Mouse (Mus musculus): ENCODE data around the gene Nol10. TPM values are rescaled to one million over a fixed set of nuclear protein-coding genes. Genes with fewer than 3 reads are reported as not detected.

Nol10 gene
- polyA plus RNA-seq, 2 experiments = 17.3 to 18.0 TPM

DNA sequence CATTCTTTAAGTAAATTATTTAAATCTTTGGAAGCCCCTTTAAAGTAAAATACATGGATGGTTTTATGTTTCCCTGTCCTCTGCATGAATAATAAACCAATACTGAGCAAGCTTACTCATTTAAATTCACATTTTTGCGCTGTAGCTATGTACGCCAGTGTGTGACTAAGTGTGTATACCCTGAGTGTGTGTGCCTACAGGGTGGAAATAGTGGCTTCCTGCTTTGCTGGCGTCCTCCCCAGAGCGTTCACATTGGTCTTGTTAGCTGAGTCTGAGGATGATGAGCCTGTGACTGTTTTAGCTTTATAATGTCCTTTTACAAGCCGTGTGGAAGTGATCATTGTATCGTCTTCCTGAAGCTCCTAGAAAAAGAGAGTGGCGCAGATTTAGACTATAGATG is 60.1 kb downstream of the Nol10 start:
- Histone ChIP-seq H3K36me3 (ENCODE audit: control insufficient read depth, insufficient read depth, low read length) (peaks cover 35% of the 10 kb centered on the region), H3K4me1 (ENCODE audit: control insufficient read depth, insufficient read depth, low read length) (no peaks in the 10 kb centered on the region), H3K9ac (ENCODE audit: low read depth, low read length, severe bottlenecking) (no peak overlapping the region), H3K27me3 (ENCODE audit: control insufficient read depth, insufficient read depth, low read length) (no peaks in the 10 kb centered on the region), H3K4me3 (replicated peaks; ENCODE audit: low read length) (no peak overlapping the region), H3K27ac (replicated peaks; ENCODE audit: low read depth, low read length) (no peak overlapping the region), H3K4me2 (replicated peaks; ENCODE audit: low read depth, low read length, severe bottlenecking) (no peak overlapping the region), H3K9me3 (ENCODE audit: control insufficient read depth, low read length) (no peaks in the 10 kb centered on the region)
- WGBS = 87% methylated on average over 7 of the region's 7 CpGs
- no peak for DNase-seq (ENCODE audit: low spot score)
- ATAC-seq (ENCODE audit: low FRiP score, low read depth) = no peak
- no peak for TF ChIP-seq POLR2A (IDR thresholded peaks at IDR 0.05; ENCODE audit: borderline replicate concordance, extremely low read depth, insufficient read depth, insufficient read length)

GRCm38 (mm10) chr12:17411242-17411641 is 63.0 kb downstream of the Nol10 start:
- WGBS = 76% methylated on average over 2 of the region's 2 CpGs
- Histone ChIP-seq H3K4me2 (replicated peaks; ENCODE audit: low read depth, low read length, severe bottlenecking) (no peak overlapping the region), H3K36me3 (ENCODE audit: control insufficient read depth, insufficient read depth, low read length) (peaks cover 28% of the 10 kb centered on the region), H3K27ac (replicated peaks; ENCODE audit: low read depth, low read length) (no peak overlapping the region), H3K27me3 (ENCODE audit: control insufficient read depth, insufficient read depth, low read length) (no peaks in the 10 kb centered on the region), H3K9me3 (ENCODE audit: control insufficient read depth, low read length) (no peaks in the 10 kb centered on the region), H3K4me3 (replicated peaks; ENCODE audit: low read length) (no peak overlapping the region), H3K4me1 (ENCODE audit: control insufficient read depth, insufficient read depth, low read length) (no peaks in the 10 kb centered on the region), H3K9ac (ENCODE audit: low read depth, low read length, severe bottlenecking) (no peak overlapping the region)
- no peak for TF ChIP-seq POLR2A (IDR thresholded peaks at IDR 0.05; ENCODE audit: borderline replicate concordance, extremely low read depth, insufficient read depth, insufficient read length)
- DNase-seq (ENCODE audit: low spot score) (no peak), ATAC-seq (ENCODE audit: low FRiP score, low read depth) (no peak)

- Histone ChIP-seq H3K4me2 (replicated peaks; ENCODE audit: low read depth, low read length, severe bottlenecking) (no peak overlapping the region), H3K4me1 (ENCODE audit: control insufficient read depth, insufficient read depth, low read length) (no peaks in the 10 kb centered on the region), H3K36me3 (ENCODE audit: control insufficient read depth, insufficient read depth, low read length) (peaks cover 30% of the 10 kb centered on the region), H3K27ac (replicated peaks; ENCODE audit: low read depth, low read length) (no peak overlapping the region), H3K4me3 (replicated peaks; ENCODE audit: low read length) (no peak overlapping the region), H3K9ac (ENCODE audit: low read depth, low read length, severe bottlenecking) (no peak overlapping the region), H3K9me3 (ENCODE audit: control insufficient read depth, low read length) (no peaks in the 10 kb centered on the region), H3K27me3 (ENCODE audit: control insufficient read depth, insufficient read depth, low read length) (no peaks in the 10 kb centered on the region)
- DNase-seq (ENCODE audit: low spot score) (no peak), ATAC-seq (ENCODE audit: low FRiP score, low read depth) (no peak)
- WGBS = 57% methylated on average over 12 of the region's 12 CpGs
- TF ChIP-seq POLR2A (IDR thresholded peaks at IDR 0.05; ENCODE audit: borderline replicate concordance, extremely low read depth, insufficient read depth, insufficient read length) = no peak
Observed at GRCm38 (mm10) chr12:17411797-17412526, 63.7 kb downstream of the Nol10 start.

DNA sequence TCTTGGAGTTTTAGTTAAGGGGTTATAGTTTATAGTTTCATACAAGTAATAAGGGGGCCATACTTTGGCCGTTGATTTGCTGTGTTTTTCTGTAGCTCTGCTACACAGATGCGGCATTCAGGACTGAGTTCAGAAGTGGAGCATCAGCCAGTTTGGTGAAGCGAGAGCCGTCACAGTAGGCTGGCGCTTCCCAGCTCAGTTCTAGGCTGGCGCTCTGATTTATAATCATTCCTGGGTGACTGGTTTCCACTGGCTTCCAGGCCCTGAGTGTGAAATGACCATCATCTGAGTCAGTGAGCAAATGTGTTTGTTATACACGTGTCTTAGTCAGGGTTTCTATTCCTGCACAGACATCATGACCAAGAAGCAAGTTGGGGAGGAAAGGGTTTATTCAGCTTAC is 66.5 kb downstream of the Nol10 start:
- H3K4me2 ChIP-seq (replicated peaks; ENCODE audit: low read depth, low read length, severe bottlenecking) = no peak overlapping the region
- H3K4me1 ChIP-seq (ENCODE audit: control insufficient read depth, insufficient read depth, low read length) = no peaks in the 10 kb centered on the region
- TF ChIP-seq POLR2A (IDR thresholded peaks at IDR 0.05; ENCODE audit: borderline replicate concordance, extremely low read depth, insufficient read depth, insufficient read length) = no peak
- peaks cover 36% of the 10 kb centered on the region for H3K36me3 ChIP-seq (ENCODE audit: control insufficient read depth, insufficient read depth, low read length)
- no peak overlapping the region for H3K9ac ChIP-seq (ENCODE audit: low read depth, low read length, severe bottlenecking)
- no peaks in the 10 kb centered on the region for H3K9me3 ChIP-seq (ENCODE audit: control insufficient read depth, low read length)
- ATAC-seq (ENCODE audit: low FRiP score, low read depth) (no peak), DNase-seq (ENCODE audit: low spot score) (no peak)
- H3K4me3 ChIP-seq (replicated peaks; ENCODE audit: low read length) = no peak overlapping the region
- WGBS = 87% methylated on average over 7 of the region's 7 CpGs
- no peaks in the 10 kb centered on the region for H3K27me3 ChIP-seq (ENCODE audit: control insufficient read depth, insufficient read depth, low read length)
- H3K27ac ChIP-seq (replicated peaks; ENCODE audit: low read depth, low read length) = no peak overlapping the region

DNA sequence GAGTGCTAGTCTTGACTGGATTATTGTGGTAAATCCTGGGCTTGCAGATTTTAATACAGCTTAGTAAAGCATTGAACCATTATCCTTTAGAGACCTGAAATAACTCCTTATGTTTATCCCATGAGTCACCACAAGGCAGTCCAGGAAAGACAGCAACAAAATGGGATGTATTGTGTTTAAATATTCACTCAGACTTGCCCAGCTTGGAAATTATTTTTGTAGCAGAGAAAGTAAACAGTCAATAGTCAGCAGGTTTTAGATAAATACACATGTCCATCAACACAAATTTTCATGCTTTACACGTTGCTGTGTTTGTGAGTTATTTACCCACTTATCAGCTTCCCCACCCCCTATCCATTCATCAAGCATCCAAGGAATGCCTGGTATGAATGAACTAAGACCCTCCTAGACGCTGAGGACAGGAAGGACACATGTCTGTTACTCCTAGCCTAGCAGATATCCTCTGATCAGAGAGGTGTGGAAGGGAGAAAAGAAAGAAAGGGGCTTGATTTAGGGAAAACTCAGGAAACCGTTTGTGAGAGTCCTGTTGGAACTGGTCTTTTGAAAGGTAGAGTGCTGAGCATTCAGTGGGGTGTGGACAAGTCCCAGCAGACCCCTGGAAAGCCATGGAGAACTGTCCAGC is 72.0 kb downstream of the Nol10 start:
- no peak for TF ChIP-seq POLR2A (IDR thresholded peaks at IDR 0.05; ENCODE audit: borderline replicate concordance, extremely low read depth, insufficient read depth, insufficient read length)
- no peak for ATAC-seq (ENCODE audit: low FRiP score, low read depth)
- no peaks in the 10 kb centered on the region for H3K27me3 ChIP-seq (ENCODE audit: control insufficient read depth, insufficient read depth, low read length)
- H3K4me3 ChIP-seq (replicated peaks; ENCODE audit: low read length) = no peak overlapping the region
- peaks cover 50% of the 10 kb centered on the region for H3K36me3 ChIP-seq (ENCODE audit: control insufficient read depth, insufficient read depth, low read length)
- no peak overlapping the region for H3K9ac ChIP-seq (ENCODE audit: low read depth, low read length, severe bottlenecking)
- no peaks in the 10 kb centered on the region for H3K9me3 ChIP-seq (ENCODE audit: control insufficient read depth, low read length)
- WGBS = 46% methylated on average over 3 of the region's 3 CpGs
- no peak for DNase-seq (ENCODE audit: low spot score)
- H3K27ac ChIP-seq (replicated peaks; ENCODE audit: low read depth, low read length) = no peak overlapping the region
- H3K4me1 ChIP-seq (ENCODE audit: control insufficient read depth, insufficient read depth, low read length) = no peaks in the 10 kb centered on the region
- H3K4me2 ChIP-seq (replicated peaks; ENCODE audit: low read depth, low read length, severe bottlenecking) = no peak overlapping the region
